Mouse (Mus musculus): Measurements from ENCODE around the gene Dtnb. TPM values are rescaled to one million over a fixed set of nuclear protein-coding genes. Genes with fewer than 3 reads are reported as not detected.

Gene Dtnb
- total and polyA plus RNA-seq, 2 experiments from 2014 or later = 4.7 to 25.5 TPM

DNA sequence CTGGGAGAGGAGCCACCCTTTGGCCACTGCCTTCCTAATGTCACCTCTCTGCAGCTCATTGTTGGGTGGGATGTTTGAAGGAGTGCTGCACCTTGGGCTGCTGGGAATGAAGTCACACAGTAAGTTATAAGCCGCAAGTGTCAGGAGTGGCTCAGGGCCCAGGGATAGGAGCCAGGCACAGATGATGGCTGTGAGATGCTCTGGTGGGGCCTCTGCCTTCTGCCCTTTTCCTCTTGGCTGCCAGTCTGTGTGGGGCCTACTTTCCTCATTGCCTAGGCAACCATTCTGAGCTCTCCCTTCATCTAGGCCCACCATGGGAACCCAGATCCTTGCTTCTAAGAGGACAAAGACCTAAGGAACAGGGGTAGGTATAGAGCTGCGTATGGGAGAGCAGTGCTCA lies 212.1 kb downstream of the Dtnb start:
- WGBS = 88% methylated on average over 2 of the region's 2 CpGs
- DNase-seq (ENCODE audit: low spot score) (no peak), ATAC-seq (ENCODE audit: insufficient read depth, low read depth) (no peak)
- peaks cover 31% of the 10 kb centered on the region for H3K4me1 ChIP-seq (ENCODE audit: control insufficient read depth, insufficient read depth)
- H3K9ac ChIP-seq (replicated peaks; ENCODE audit: low read depth, low read length) = no peak overlapping the region
- no peaks in the 10 kb centered on the region for H3K36me3 ChIP-seq (replicated peaks; ENCODE audit: control insufficient read depth, insufficient read depth, low read length)
- TF ChIP-seq EP300 (IDR thresholded peaks at IDR 0.05; ENCODE audit: low read depth) (no peak), CTCF (IDR thresholded peaks at IDR 0.05; ENCODE audit: low read depth) (no peak)
- no peak overlapping the region for H3K27ac ChIP-seq (ENCODE audit: low read depth)
- no peak overlapping the region for H3K4me3 ChIP-seq (ENCODE audit: low read depth, low read length)
- no peaks in the 10 kb centered on the region for H3K9me3 ChIP-seq (replicated peaks; ENCODE audit: control insufficient read depth, low read length)
- H3K27me3 ChIP-seq (ENCODE audit: control insufficient read depth, insufficient read depth, low read length) = no peaks in the 10 kb centered on the region
- no peak overlapping the region for H3K4me2 ChIP-seq (ENCODE audit: low read depth, low read length)

- Histone ChIP-seq H3K36me3 (replicated peaks; ENCODE audit: control insufficient read depth, insufficient read depth, low read length) (no peaks in the 10 kb centered on the region), H3K9ac (replicated peaks; ENCODE audit: low read depth, low read length) (no peak overlapping the region), H3K9me3 (replicated peaks; ENCODE audit: control insufficient read depth, low read length) (no peaks in the 10 kb centered on the region), H3K4me1 (ENCODE audit: control insufficient read depth, insufficient read depth) (peaks cover 27% of the 10 kb centered on the region), H3K27ac (ENCODE audit: low read depth) (no peak overlapping the region), H3K27me3 (ENCODE audit: control insufficient read depth, insufficient read depth, low read length) (no peaks in the 10 kb centered on the region), H3K4me3 (ENCODE audit: low read depth, low read length) (no peak overlapping the region), H3K4me2 (ENCODE audit: low read depth, low read length) (no peak overlapping the region)
- TF ChIP-seq CTCF (IDR thresholded peaks at IDR 0.05; ENCODE audit: low read depth) = no peak
- no peak for TF ChIP-seq EP300 (IDR thresholded peaks at IDR 0.05; ENCODE audit: low read depth)
- DNase-seq (ENCODE audit: low spot score) (no peak), ATAC-seq (ENCODE audit: insufficient read depth, low read depth) (no peak)
- WGBS = 65% methylated on average over 4 of the region's 4 CpGs
Measured at GRCm38 (mm10) chr12:3784729-3785128, 212.5 kb downstream of the Dtnb start.

DNA sequence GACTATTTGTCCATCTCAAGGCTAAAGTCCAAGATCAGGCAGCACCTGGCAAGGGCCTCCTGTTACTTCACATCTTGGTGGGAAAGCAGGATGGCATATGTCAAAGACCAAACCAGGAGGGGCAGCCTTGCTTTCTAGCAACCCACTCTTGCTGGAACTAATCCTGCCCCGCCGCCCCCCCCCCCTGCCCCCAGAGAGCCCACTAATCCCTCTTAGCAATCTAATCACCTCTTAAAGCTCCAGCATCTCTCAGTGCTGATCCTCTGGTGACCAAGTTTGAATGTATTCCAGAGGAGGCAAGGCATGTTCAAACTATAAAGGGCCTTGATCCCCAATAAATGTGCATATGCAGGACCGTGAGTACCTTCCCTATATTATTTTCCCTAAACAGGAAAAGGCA lies 214.9 kb downstream of the Dtnb start:
- Histone ChIP-seq H3K4me1 (ENCODE audit: control insufficient read depth, insufficient read depth) (peaks cover 10% of the 10 kb centered on the region; the same call in 1 of the 2 replicates), H3K27me3 (ENCODE audit: control insufficient read depth, insufficient read depth, low read length) (no peaks in the 10 kb centered on the region), H3K27ac (ENCODE audit: low read depth) (no peak overlapping the region), H3K4me3 (ENCODE audit: low read depth, low read length) (no peak overlapping the region), H3K9me3 (replicated peaks; ENCODE audit: control insufficient read depth, low read length) (no peaks in the 10 kb centered on the region), H3K36me3 (replicated peaks; ENCODE audit: control insufficient read depth, insufficient read depth, low read length) (no peaks in the 10 kb centered on the region), H3K4me2 (ENCODE audit: low read depth, low read length) (no peak overlapping the region), H3K9ac (replicated peaks; ENCODE audit: low read depth, low read length) (no peak overlapping the region)
- no peak for TF ChIP-seq EP300 (IDR thresholded peaks at IDR 0.05; ENCODE audit: low read depth)
- TF ChIP-seq CTCF (IDR thresholded peaks at IDR 0.05; ENCODE audit: low read depth) = no peak
- 43% methylated on average over 3 of the region's 3 CpGs for WGBS
- no peak for ATAC-seq (ENCODE audit: insufficient read depth, low read depth)
- DNase-seq (ENCODE audit: low spot score) = no peak

DNA sequence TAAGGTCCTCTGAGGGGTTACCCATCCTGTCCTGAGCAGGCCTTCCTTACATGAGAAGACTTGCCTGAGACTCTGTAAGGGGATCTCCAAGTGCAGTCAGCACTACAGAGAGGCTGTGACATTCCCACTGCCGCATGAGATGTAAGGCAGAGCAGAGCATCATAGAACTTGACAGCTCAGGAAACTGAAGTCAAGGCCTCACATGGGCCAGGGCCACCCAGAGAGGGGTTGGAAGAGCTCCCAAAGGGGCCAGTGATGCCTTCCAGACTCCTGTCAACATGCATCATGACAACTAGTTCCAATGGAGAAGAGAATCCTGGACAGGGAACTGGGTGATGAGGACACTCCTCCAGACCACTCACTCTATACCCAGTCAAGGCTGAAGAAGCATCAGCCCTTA lies 215.4 kb downstream of the Dtnb start:
- ATAC-seq (ENCODE audit: insufficient read depth, low read depth) (no peak), DNase-seq (ENCODE audit: low spot score) (no peak)
- Histone ChIP-seq H3K9me3 (replicated peaks; ENCODE audit: control insufficient read depth, low read length) (no peaks in the 10 kb centered on the region), H3K4me1 (ENCODE audit: control insufficient read depth, insufficient read depth) (peaks cover 8% of the 10 kb centered on the region; the same call in 1 of the 2 replicates), H3K9ac (replicated peaks; ENCODE audit: low read depth, low read length) (no peak overlapping the region), H3K4me2 (ENCODE audit: low read depth, low read length) (no peak overlapping the region), H3K4me3 (ENCODE audit: low read depth, low read length) (no peak overlapping the region), H3K36me3 (replicated peaks; ENCODE audit: control insufficient read depth, insufficient read depth, low read length) (no peaks in the 10 kb centered on the region), H3K27ac (ENCODE audit: low read depth) (no peak overlapping the region), H3K27me3 (ENCODE audit: control insufficient read depth, insufficient read depth, low read length) (no peaks in the 10 kb centered on the region)
- WGBS = 17% methylated on average over 1 of the region's 1 CpGs
- no peak for TF ChIP-seq EP300 (IDR thresholded peaks at IDR 0.05; ENCODE audit: low read depth)
- TF ChIP-seq CTCF (IDR thresholded peaks at IDR 0.05; ENCODE audit: low read depth) = no peak

GRCm38 (mm10) chr12:3788421-3789051 lies 216.4 kb downstream of the Dtnb start:
- 54% methylated on average over 5 of the region's 5 CpGs for WGBS
- no peaks in the 10 kb centered on the region for H3K9me3 ChIP-seq (replicated peaks; ENCODE audit: control insufficient read depth, low read length)
- no peak overlapping the region for H3K9ac ChIP-seq (replicated peaks; ENCODE audit: low read depth, low read length)
- peaks cover 8% of the 10 kb centered on the region; the same call in 1 of the 2 replicates for H3K4me1 ChIP-seq (ENCODE audit: control insufficient read depth, insufficient read depth)
- TF ChIP-seq CTCF (IDR thresholded peaks at IDR 0.05; ENCODE audit: low read depth) = no peak
- TF ChIP-seq EP300 (IDR thresholded peaks at IDR 0.05; ENCODE audit: low read depth) = no peak
- DNase-seq (ENCODE audit: low spot score) (no peak), ATAC-seq (ENCODE audit: insufficient read depth, low read depth) (no peak)
- no peak overlapping the region for H3K4me3 ChIP-seq (ENCODE audit: low read depth, low read length)
- no peaks in the 10 kb centered on the region for H3K27me3 ChIP-seq (ENCODE audit: control insufficient read depth, insufficient read depth, low read length)
- no peaks in the 10 kb centered on the region for H3K36me3 ChIP-seq (replicated peaks; ENCODE audit: control insufficient read depth, insufficient read depth, low read length)
- H3K27ac ChIP-seq (ENCODE audit: low read depth) = no peak overlapping the region
- H3K4me2 ChIP-seq (ENCODE audit: low read depth, low read length) = no peak overlapping the region

GRCm38 (mm10) chr12:3789626-3790185 lies 217.5 kb downstream of the Dtnb start:
- no peak for TF ChIP-seq CTCF (IDR thresholded peaks at IDR 0.05; ENCODE audit: low read depth)
- Histone ChIP-seq H3K9ac (replicated peaks; ENCODE audit: low read depth, low read length) (no peak overlapping the region), H3K27me3 (ENCODE audit: control insufficient read depth, insufficient read depth, low read length) (no peaks in the 10 kb centered on the region), H3K4me2 (ENCODE audit: low read depth, low read length) (no peak overlapping the region), H3K36me3 (replicated peaks; ENCODE audit: control insufficient read depth, insufficient read depth, low read length) (no peaks in the 10 kb centered on the region), H3K4me1 (ENCODE audit: control insufficient read depth, insufficient read depth) (peaks cover 8% of the 10 kb centered on the region; the same call in 1 of the 2 replicates), H3K9me3 (replicated peaks; ENCODE audit: control insufficient read depth, low read length) (no peaks in the 10 kb centered on the region), H3K27ac (ENCODE audit: low read depth) (no peak overlapping the region), H3K4me3 (ENCODE audit: low read depth, low read length) (no peak overlapping the region)
- ATAC-seq (ENCODE audit: insufficient read depth, low read depth) (no peak), DNase-seq (ENCODE audit: low spot score) (no peak)
- 73% methylated on average over 5 of the region's 5 CpGs for WGBS

Data from heart, postnatal 0 days (tissue).